Mouse (Mus musculus): ENCODE measurements at regions not wholly inside any gene's neighbourhood (a gene's known extent, or its start where the extent isn't known, plus 50 kb on each side); places are given as distances from the start of the nearest gene placed in this dataset.

DNA sequence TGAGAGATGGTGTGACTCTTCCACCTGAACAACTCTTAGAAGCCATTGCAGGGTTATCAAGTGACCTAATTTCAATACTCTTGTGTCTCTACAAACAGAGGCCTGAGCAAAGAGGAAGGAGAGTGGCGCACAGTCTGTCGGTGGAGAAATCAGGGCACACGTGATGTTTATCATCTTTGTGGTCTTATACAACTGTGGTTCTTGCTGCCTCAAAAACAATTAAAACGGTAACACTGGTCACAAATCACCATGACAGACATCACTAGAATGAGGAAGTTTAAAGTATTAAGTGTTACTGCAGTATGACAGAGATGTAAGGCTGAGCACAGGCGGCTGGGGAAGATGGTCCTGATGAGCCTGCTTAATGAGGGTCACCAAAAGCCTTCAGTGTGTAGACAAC lies 73.6 kb downstream of the Sdc1 start:
- no peaks in the 10 kb centered on the region for H3K36me3 ChIP-seq (ENCODE audit: control insufficient read depth, insufficient read depth, low read length, poor library complexity, severe bottlenecking)
- DNase-seq (ENCODE audit: low read depth, low spot score) = peak; percentile 76
- H3K27me3 ChIP-seq (ENCODE audit: control insufficient read depth, insufficient read depth, low read length, poor library complexity, severe bottlenecking) = no peaks in the 10 kb centered on the region

DNA sequence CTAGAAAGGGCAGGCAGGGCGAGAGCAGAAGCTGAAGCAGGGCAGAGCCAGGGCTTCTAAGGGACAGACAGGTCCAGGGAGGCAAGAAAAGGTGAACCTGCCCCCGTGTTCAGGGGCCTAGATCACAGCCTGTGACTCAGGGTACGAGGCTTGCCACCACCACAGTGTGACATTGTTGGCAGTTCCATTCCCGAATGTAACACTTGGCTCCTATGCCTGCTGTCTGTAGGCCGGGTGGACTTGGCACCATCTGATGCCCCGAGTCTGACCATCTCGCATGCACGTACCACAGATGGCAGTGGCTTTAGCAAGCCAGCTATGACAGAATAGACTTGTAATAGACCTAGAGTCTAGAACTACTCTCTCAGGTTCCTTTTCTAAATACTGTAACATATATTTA lies 74.3 kb downstream of the Sdc1 start:
- no peak for DNase-seq (ENCODE audit: low read depth, low spot score)

DNA sequence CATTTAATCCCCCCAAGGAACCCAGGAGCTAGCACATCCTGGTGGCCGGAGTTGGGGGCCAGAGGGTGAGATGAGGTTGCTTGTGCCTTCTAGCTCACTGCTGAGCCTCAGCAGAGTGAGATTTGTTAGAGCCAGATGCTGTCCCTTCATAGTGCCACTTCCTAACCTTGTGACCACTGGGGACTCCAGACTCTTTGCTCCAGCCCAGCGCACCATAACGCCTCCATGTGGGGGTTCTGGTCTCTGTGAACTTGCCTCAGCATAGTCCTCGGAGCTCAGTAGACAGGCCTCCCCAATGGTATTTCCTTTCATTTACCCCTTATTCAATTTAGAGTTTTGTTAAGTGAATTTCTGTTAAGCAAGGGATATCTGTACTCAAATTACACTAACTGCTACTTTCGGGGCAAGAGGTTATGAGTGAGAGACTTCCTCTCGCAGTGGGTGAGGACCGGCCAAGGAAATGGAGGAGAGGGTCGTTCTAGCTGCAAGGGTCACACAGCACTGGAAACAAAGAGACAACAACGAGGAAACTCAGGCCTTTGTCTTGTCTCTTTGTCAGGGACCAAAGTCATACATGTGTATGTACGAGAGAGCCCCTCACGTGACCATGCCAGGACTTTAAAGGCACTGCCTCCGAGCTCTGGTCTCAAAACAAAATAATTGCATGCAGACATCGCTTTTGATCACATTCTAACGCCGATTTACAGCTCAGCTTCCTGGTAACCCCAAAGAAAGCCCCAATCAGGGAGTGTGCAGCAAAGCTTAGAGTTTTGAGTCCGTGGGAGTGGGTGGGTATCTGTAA lies 74.8 kb upstream of the Laptm4a start:
- no peaks in the 10 kb centered on the region for H3K36me3 ChIP-seq (ENCODE audit: control insufficient read depth, insufficient read depth, low read length, poor library complexity, severe bottlenecking)
- H3K27me3 ChIP-seq (ENCODE audit: control insufficient read depth, insufficient read depth, low read length, poor library complexity, severe bottlenecking) = no peaks in the 10 kb centered on the region
- peak; percentile 46 for DNase-seq (ENCODE audit: low read depth, low spot score)

More for the DNA sequence above, 74.3 kb downstream of the Sdc1 start:
- no peaks in the 10 kb centered on the region for H3K27me3 ChIP-seq (ENCODE audit: control insufficient read depth, insufficient read depth, low read length, poor library complexity, severe bottlenecking)
- H3K36me3 ChIP-seq (ENCODE audit: control insufficient read depth, insufficient read depth, low read length, poor library complexity, severe bottlenecking) = no peaks in the 10 kb centered on the region

DNA sequence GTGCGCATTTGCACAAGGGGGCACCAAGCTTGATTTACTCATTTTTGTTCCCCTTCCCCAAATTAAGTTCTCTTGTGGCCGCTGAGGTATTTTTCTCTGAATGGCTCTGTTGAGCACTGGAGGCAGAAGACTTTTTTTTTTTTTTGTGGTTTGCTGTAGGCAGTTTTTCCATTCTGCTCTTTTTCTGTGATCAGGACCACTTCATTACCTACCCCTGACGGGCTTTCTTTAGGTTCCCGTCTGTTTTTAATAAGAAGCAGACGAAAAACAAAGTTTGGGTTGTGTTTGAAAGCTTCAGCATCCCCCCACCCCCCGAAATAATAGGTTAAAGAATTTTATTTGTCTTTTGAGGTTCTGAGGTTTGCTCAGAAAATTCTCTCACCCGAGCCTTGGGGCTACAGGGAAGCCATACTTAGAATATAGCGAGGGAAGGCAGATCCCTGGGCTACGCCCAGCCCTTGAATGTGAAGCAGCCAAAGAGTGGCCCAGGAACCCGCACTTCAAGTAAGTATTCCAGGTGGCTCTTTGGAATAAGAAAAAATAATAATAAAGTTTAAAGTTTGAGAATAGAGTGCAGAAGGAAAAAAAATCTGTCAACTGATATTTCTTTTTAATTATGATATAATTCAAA lies 74.1 kb upstream of the Laptm4a start:
- H3K36me3 ChIP-seq (ENCODE audit: control insufficient read depth, insufficient read depth, low read length, poor library complexity, severe bottlenecking) = no peaks in the 10 kb centered on the region
- no peak for DNase-seq (ENCODE audit: low read depth, low spot score)
- no peaks in the 10 kb centered on the region for H3K27me3 ChIP-seq (ENCODE audit: control insufficient read depth, insufficient read depth, low read length, poor library complexity, severe bottlenecking)

DNA sequence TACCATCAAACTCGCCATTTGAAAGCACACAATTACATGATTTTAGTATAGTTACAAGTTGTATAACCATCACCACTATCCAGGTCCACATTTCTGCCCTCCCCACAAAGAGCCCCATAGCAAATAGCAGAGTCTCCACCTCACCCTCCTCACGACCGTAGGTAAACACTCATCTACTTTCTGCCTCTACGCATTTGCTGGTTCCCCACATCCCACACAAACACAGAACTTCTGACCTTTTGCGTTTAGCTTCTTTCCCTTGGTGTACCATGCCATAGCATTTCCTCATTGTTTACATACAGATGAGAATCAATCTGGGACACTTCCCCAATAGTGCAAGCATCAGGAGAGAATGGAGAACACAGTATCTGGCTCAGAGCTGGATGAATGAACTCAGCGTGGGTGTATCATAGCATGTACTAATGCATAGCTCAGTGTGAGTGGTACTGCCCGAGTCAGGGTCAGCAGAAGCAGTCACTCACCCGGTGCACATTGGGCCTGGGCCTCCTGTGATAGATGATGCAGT lies 73.5 kb upstream of the Laptm4a start:
- H3K36me3 ChIP-seq (ENCODE audit: control insufficient read depth, insufficient read depth, low read length, poor library complexity, severe bottlenecking) = no peaks in the 10 kb centered on the region
- no peak for DNase-seq (ENCODE audit: low read depth, low spot score)
- H3K27me3 ChIP-seq (ENCODE audit: control insufficient read depth, insufficient read depth, low read length, poor library complexity, severe bottlenecking) = no peaks in the 10 kb centered on the region

DNA sequence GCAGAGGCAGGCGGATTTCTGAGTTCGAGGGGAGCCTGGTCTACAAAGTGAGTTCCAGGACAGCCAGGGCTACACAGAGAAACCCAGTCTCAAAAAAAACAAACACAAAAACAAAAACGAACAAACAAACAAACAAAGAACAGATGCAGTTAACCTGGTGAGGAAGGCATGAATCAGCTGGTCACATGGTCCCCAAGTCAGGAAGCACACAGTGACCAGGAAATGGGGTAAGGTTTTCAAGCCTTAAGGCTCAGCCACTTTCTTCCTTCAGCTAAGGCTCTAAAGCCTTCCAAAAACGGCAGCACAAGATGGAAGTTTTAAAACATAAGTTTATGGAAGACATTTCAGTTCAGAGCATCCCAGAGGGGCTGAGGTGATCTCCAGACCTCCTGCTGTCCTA lies 67.6 kb upstream of the Laptm4a start:
- DNase-seq (ENCODE audit: low read depth, low spot score) = no peak
- no peaks in the 10 kb centered on the region for H3K36me3 ChIP-seq (ENCODE audit: control insufficient read depth, insufficient read depth, low read length, poor library complexity, severe bottlenecking)
- H3K27me3 ChIP-seq (ENCODE audit: control insufficient read depth, insufficient read depth, low read length, poor library complexity, severe bottlenecking) = no peaks in the 10 kb centered on the region

DNA sequence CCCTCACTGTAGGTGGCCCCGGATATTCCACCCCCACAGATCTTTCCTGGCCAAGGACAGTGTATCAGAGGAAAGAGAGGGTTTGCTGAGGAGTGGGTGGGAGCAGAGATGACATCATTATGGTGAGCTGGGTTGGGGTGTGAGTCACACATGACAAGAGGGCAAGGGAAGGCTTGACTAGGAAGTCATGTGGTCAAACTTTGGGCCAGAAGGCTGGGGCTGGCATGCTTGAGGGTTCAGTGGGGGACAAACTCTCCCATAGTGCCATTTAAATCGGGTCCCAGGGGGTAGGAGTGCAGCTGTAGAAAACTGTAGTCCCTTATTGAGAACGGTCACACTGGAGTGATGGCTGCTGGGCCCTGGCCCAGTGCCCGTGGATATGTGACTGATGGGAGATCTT lies 67.1 kb upstream of the Laptm4a start:
- no peak for DNase-seq (ENCODE audit: low read depth, low spot score)
- Histone ChIP-seq H3K27me3 (ENCODE audit: control insufficient read depth, insufficient read depth, low read length, poor library complexity, severe bottlenecking) (no peaks in the 10 kb centered on the region), H3K36me3 (ENCODE audit: control insufficient read depth, insufficient read depth, low read length, poor library complexity, severe bottlenecking) (no peaks in the 10 kb centered on the region)

DNA sequence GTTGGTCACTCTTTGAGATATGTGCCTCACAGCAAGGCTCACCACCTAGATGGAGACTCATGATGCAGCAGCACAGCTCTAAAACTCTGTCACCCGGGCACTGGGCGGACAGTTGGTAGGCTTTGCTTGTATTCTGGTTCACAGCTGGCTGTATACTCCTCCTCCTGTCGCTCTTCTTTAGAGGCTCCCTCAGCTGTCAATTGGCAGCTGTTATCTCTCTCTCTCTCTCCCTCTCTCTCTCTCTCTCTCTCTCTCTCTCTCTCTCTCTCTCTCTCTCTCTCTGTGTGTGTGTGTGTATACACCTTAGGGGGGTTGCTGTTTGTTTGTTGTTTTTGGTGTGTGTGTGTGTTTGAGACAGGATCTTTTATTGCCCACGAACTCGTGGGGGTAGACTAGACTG lies 66.3 kb upstream of the Laptm4a start:
- H3K27me3 ChIP-seq (ENCODE audit: control insufficient read depth, insufficient read depth, low read length, poor library complexity, severe bottlenecking) = no peaks in the 10 kb centered on the region
- DNase-seq (ENCODE audit: low read depth, low spot score) = no peak
- H3K36me3 ChIP-seq (ENCODE audit: control insufficient read depth, insufficient read depth, low read length, poor library complexity, severe bottlenecking) = no peaks in the 10 kb centered on the region

DNA sequence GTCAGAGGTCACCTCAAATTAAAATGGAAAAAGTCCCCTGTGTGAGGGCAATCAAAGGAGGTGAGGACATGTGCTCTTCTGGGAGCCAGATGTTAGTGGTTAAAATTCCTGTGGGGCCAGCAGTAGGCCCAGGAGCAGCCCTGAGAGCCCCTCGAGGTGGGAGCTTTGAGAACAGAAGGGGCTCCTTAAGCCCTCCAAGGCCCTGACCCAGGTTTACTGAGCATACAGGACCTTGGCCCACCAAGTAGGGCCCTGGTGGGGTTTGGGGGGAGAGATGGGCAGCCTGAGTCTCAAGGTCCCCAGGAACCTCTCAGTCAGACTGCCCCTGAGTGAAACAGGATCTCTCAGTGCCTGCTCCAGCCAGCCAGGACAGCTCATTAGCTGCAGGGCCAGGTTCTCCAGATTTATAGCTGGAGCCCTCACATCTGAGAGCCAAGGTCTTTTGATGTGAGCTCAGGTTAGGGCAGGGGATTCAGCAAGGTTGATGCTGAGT lies 65.4 kb upstream of the Laptm4a start:
- no peak for DNase-seq (ENCODE audit: low read depth, low spot score)
- Histone ChIP-seq H3K27me3 (ENCODE audit: control insufficient read depth, insufficient read depth, low read length, poor library complexity, severe bottlenecking) (no peaks in the 10 kb centered on the region), H3K36me3 (ENCODE audit: control insufficient read depth, insufficient read depth, low read length, poor library complexity, severe bottlenecking) (no peaks in the 10 kb centered on the region)

DNA sequence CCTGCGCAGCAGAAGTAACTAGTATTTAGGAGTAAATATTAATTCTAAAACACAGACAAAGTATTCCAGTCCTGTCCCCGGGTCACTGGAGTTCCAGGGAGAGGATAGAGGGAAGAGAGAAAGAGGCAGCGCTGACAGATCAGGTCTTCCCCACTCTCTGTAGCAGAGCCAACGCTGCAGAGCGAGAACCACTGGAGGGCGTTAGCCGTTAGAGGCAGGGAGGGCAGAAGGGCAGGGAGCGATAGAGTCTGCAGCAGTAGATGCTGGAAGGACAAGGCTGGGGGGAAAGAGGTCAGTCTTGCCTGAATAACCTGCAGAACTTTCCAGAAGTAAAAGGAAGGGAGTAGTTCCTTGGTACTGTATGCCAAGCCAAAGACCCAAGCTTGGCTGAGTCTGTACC lies 64.2 kb upstream of the Laptm4a start:
- no peaks in the 10 kb centered on the region for H3K27me3 ChIP-seq (ENCODE audit: control insufficient read depth, insufficient read depth, low read length, poor library complexity, severe bottlenecking)
- no peak for DNase-seq (ENCODE audit: low read depth, low spot score)
- no peaks in the 10 kb centered on the region for H3K36me3 ChIP-seq (ENCODE audit: control insufficient read depth, insufficient read depth, low read length, poor library complexity, severe bottlenecking)

DNA sequence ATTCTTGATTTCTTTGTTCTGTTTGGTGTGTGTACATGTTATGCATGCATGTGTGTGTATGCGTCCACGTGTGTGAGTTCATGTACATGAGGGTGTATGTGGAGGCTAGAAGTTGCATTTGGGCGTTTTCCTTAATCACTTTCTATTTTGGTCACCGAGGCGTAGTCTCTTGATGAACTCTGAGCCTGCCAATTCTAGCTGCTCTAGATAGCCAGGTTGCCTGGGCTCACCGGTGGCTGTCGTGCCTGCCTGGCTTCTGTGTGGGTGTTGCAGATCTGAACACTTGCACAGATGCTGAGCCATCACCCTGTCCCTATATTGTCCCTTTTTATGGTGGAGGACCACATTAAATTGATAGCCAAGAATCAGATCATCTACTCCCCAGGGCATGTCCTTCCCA lies 62.7 kb upstream of the Laptm4a start:
- Histone ChIP-seq H3K27me3 (ENCODE audit: control insufficient read depth, insufficient read depth, low read length, poor library complexity, severe bottlenecking) (no peaks in the 10 kb centered on the region), H3K36me3 (ENCODE audit: control insufficient read depth, insufficient read depth, low read length, poor library complexity, severe bottlenecking) (no peaks in the 10 kb centered on the region)
- DNase-seq (ENCODE audit: low read depth, low spot score) = no peak

DNA sequence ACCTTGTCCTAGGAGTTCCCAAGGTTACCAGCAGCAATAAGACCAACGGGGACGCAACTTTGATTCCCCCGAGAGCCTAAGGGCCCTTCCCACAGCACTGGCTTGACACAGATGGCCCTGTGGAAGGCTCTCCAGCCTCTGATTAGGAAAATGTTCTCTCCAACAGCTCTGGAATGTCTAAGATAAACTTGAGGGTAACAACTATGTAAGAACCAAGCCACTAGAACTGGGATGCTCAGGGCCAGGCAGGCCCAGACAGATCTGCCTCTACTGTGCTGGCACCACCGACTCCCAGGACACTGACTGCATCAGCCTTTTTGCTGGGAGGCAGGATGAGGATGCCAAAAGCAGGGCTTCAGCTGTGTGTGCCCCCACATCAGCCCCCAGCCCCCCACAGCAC lies 61.9 kb upstream of the Laptm4a start:
- Histone ChIP-seq H3K36me3 (ENCODE audit: control insufficient read depth, insufficient read depth, low read length, poor library complexity, severe bottlenecking) (no peaks in the 10 kb centered on the region), H3K27me3 (ENCODE audit: control insufficient read depth, insufficient read depth, low read length, poor library complexity, severe bottlenecking) (no peaks in the 10 kb centered on the region)
- DNase-seq (ENCODE audit: low read depth, low spot score) = no peak

DNA sequence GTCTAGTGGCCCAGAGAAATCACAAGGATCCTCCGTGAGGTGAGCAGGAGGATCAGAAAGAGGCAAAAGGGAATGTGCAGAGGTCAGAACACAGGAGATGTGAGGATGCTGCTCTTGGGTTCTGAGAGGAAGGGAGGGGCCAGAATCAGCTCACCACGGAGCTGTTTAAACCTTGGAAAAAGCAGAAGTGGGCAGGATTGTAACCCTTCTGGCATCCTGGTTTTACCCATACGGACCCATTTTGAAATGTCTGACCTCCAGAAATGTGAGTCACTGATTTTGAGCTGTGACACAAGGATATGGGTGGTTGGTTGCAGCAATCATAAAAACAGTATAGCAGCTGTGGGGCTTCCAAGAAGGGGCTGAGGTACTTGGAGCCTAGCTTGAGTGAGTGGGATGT lies 56.6 kb upstream of the Laptm4a start:
- Histone ChIP-seq H3K27me3 (ENCODE audit: control insufficient read depth, insufficient read depth, low read length, poor library complexity, severe bottlenecking) (no peaks in the 10 kb centered on the region; the same call in 1 of the 2 replicates), H3K36me3 (ENCODE audit: control insufficient read depth, insufficient read depth, low read length, poor library complexity, severe bottlenecking) (no peaks in the 10 kb centered on the region)
- peak; percentile 7 for DNase-seq (ENCODE audit: low read depth, low spot score)

DNA sequence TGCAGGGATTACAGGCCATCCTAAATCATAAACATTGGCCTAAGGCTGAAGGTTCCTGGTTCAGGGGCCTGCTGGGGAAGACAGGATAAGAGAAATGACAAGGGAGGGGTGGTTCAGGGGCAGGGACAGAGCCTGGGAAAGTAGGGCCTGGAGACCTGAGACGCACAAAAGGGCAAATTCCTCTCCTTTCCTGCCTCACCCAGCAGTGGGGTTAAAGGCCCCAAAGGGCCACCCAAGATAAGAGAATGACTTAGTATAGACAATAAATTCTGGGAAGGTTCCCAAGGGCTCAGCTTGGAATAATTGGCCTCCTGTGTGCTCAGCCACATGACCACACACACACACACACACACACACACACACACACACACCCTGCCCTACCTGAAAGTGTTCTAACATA lies 56.2 kb upstream of the Laptm4a start:
- Histone ChIP-seq H3K27me3 (ENCODE audit: control insufficient read depth, insufficient read depth, low read length, poor library complexity, severe bottlenecking) (no peaks in the 10 kb centered on the region; the same call in 1 of the 2 replicates), H3K36me3 (ENCODE audit: control insufficient read depth, insufficient read depth, low read length, poor library complexity, severe bottlenecking) (no peaks in the 10 kb centered on the region)
- DNase-seq (ENCODE audit: low read depth, low spot score) = no peak

DNA sequence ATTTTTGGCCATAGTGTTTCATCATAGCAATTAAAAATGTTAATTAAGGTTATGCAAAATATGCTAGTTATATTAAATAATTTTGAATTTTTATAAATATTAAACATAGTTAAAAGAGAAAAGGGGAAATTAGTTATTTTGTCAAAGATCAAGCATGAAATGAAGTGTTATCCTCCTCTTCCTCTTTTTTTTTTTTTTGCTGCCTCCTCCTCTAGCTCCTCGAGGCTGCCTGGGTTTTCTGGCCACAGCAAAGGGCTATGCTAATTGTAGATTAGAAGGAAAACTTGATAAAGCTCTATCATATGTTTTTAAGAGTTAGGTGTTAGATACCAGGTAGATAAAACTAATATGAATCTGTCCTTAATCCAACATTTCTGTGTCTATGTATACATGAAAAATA lies 54.4 kb upstream of the Laptm4a start:
- H3K27me3 ChIP-seq (ENCODE audit: control insufficient read depth, insufficient read depth, low read length, poor library complexity, severe bottlenecking) = no peaks in the 10 kb centered on the region; the same call in 1 of the 2 replicates
- no peaks in the 10 kb centered on the region for H3K36me3 ChIP-seq (ENCODE audit: control insufficient read depth, insufficient read depth, low read length, poor library complexity, severe bottlenecking)
- DNase-seq (ENCODE audit: low read depth, low spot score) = no peak
